Mouse (Mus musculus): ENCODE results near the gene Timp4. TPM values are rescaled to one million over a fixed set of nuclear protein-coding genes. Genes with fewer than 3 reads are reported as not detected.

Timp4 gene
- 0.23 and 0.33 TPM in 2 replicates for polyA plus RNA-seq (2016; fragmentation: Nextera tagmentation; extraction: Ambion mirVana)

DNA sequence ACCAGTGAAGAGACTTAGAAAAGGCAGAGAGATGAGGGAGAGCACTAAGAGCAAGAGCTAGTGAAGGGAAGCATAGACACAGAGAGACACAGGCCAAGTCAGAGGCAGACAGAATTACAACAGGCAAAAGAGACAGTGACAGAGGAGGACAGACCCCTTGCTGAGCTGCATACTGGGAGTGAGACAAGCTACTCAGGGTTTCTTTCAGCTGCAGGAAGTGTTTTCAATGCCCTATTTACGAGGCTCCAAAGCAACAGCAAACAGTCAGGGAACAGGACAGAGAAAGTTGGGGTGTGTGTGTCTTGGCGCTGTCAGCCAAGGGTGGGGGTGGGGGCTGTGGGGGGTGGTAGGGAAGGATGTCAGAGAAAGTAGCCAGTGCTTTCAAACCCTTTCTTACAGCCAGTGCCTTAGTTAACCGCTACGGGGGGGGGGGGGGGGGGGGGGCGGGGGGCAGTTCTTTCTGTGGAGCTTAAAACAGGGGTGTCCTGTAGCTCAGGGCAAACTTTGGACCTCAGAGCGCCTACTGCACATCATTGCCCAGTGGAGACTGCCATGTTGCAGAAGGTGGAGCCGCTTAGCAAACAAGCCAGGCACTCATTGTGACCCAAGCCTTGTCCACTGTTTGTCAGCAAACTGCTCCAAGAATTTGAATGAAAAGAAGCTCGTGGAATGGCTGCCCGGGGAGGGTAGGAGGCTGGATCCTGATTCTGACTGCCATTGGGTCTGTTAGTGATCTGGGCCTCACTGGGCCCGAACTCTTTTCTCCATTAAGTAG lies at the start of gene Timp4:
TSS of gene Timp4 (minus strand) at position 107 of the 775 bp plus-strand sequence.
- Histone ChIP-seq H3K9me3 (no peaks in the 10 kb centered on the region), H3K27ac (0 out of 2 replicates have a peak within 1 kb of the TSS, but pooled peaks have one; percentile 7), H3K27me3 (no peaks in the 10 kb centered on the region), H3K9ac (replicated peaks) (0 out of 2 replicates have a peak within 1 kb of the TSS, but pooled peaks have one; percentile 31), H3K4me3 (replicated peaks) (peak within 1 kb of the TSS; percentile 29), H3K4me2 (peak within 1 kb of the TSS; percentile 62), H3K4me1 (replicated peaks) (peaks cover 17% of the 10 kb centered on the region), H3K36me3 (no peaks in the 10 kb centered on the region)
- ATAC-seq (ENCODE audit: insufficient number of reproducible peaks, insufficient read depth, low FRiP score, low TSS enrichment, low read depth), result no peak
- WGBS, result 34% methylated on average over 9 of the region's 10 CpGs

DNA sequence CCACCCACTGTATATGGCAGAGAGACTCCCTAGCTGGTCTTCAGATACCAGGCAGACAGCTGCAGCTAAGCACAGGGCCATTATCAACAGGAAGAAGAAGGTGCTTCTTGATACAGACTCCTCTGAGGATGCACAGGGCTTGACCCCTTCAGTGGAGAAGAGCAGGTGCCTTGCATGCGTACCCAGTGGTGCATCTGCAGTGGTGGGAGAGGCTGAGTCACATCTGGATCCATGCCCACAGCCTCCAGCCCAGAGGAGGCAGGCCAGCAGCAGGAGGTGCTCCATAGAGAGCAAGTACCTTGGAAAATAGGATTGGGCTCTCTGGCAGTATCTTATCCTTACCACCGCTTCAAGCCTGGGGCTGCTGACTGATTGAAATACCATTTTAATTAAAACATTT lies 41.9 kb upstream of the Timp4 start:
- no peak for ATAC-seq (ENCODE audit: insufficient number of reproducible peaks, insufficient read depth, low FRiP score, low TSS enrichment, low read depth)
- H3K4me1 ChIP-seq (replicated peaks), result no peaks in the 10 kb centered on the region
- no peaks in the 10 kb centered on the region for H3K9me3 ChIP-seq
- no peaks in the 10 kb centered on the region for H3K27me3 ChIP-seq
- no peak overlapping the region for H3K4me2 ChIP-seq
- H3K36me3 ChIP-seq, result no peaks in the 10 kb centered on the region
- WGBS, result 86% methylated on average over 2 of the region's 2 CpGs
- no peak overlapping the region for H3K27ac ChIP-seq
- no peak overlapping the region for H3K4me3 ChIP-seq (replicated peaks)
- H3K9ac ChIP-seq (replicated peaks), result no peak overlapping the region

DNA sequence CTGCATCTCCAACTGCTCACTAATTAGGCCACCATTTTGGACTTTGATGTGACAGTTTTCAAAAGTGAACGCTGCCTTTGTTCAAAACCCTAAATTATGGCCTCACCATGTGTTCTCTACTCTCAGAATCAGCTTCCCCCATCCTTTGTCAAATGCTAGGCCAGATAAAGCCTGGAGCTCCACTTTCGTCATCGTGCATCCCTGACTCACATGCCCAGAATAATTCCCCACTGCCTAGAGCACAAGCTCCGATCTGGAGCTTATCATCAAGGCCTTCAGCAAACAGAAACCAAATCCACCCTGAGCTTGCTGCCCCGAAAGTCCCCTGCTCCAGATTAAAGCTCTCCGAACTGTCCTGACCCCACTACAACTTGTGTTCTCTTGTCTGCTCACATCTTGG lies 40.6 kb upstream of the Timp4 start:
- Histone ChIP-seq H3K9me3 (no peaks in the 10 kb centered on the region), H3K27ac (no peak overlapping the region), H3K36me3 (no peaks in the 10 kb centered on the region), H3K4me1 (replicated peaks) (no peaks in the 10 kb centered on the region), H3K27me3 (no peaks in the 10 kb centered on the region), H3K4me2 (no peak overlapping the region), H3K4me3 (replicated peaks) (no peak overlapping the region), H3K9ac (replicated peaks) (no peak overlapping the region)
- ATAC-seq (ENCODE audit: insufficient number of reproducible peaks, insufficient read depth, low FRiP score, low TSS enrichment, low read depth), result no peak
- WGBS, result 75% methylated on average over 6 of the region's 6 CpGs

DNA sequence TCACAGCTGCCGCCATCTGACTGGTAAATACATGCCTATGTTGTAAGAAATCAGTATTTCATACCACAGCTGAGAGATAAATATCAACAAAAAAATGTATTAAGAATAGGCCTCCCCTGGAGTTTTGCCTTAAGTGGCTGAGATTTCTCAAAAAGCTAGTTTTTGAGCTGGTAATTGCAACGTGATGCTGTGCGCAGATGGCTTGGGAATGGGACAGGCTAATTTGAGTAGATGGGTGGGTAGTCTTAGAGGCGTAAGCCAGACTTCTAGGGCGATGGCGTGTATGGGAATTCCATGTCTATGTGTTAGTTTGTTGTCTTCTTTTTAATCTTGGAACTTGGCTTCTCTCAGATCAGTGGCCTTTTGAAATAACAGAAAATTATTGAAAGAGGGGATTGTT lies 39.8 kb upstream of the Timp4 start:
- no peaks in the 10 kb centered on the region for H3K4me1 ChIP-seq (replicated peaks)
- no peak overlapping the region for H3K4me2 ChIP-seq
- H3K4me3 ChIP-seq (replicated peaks), result no peak overlapping the region
- H3K36me3 ChIP-seq, result no peaks in the 10 kb centered on the region
- no peak overlapping the region for H3K27ac ChIP-seq
- WGBS, result 94% methylated on average over 6 of the region's 6 CpGs
- no peak for ATAC-seq (ENCODE audit: insufficient number of reproducible peaks, insufficient read depth, low FRiP score, low TSS enrichment, low read depth)
- no peaks in the 10 kb centered on the region for H3K27me3 ChIP-seq
- no peaks in the 10 kb centered on the region for H3K9me3 ChIP-seq
- H3K9ac ChIP-seq (replicated peaks), result no peak overlapping the region

DNA sequence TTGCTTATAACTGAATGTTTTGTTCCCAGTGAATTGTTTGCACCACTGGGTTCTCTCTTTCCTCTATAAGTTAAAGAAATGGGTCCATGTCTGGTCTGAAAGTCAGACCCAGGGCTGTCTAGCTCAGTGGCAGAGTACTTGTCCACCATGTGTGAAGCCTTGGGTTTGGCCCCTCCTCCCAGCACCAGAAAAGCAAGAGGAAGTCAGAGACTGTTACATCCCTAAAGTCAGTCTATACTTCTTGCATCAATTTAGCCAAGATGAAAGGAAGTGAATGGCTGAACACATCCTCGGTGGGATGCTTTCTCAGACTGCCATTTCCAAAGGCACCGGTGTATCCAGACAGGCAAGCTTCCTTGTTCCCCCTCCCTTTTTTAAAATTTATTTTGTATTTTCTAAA lies 39.1 kb upstream of the Timp4 start:
- Histone ChIP-seq H3K4me3 (replicated peaks) (no peak overlapping the region), H3K4me1 (replicated peaks) (no peaks in the 10 kb centered on the region), H3K27me3 (no peaks in the 10 kb centered on the region), H3K36me3 (no peaks in the 10 kb centered on the region), H3K27ac (no peak overlapping the region), H3K9ac (replicated peaks) (no peak overlapping the region), H3K9me3 (no peaks in the 10 kb centered on the region), H3K4me2 (no peak overlapping the region)
- WGBS, result 79% methylated on average over 2 of the region's 2 CpGs
- ATAC-seq (ENCODE audit: insufficient number of reproducible peaks, insufficient read depth, low FRiP score, low TSS enrichment, low read depth), result no peak

DNA sequence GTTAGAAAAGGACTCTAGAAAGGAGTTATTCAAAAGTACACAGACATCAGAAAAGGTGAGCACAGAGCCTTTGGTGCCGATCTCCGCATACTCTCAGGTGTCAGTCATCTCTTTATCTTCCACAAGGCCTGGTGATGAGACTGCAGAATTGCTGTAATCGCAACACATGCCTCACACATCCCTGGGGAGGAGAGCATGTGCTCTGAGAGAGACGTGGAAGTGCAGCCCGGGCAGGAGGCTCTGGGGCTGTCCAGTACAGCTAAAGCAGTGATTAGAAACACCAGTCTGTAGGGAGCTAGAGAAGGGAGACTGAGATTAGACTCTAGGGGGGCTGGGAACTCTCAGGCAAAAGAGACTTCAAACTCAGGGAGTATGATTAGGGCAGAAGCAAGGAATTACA lies 38.6 kb upstream of the Timp4 start:
- no peak for ATAC-seq (ENCODE audit: insufficient number of reproducible peaks, insufficient read depth, low FRiP score, low TSS enrichment, low read depth)
- WGBS, result 58% methylated on average over 5 of the region's 5 CpGs

DNA sequence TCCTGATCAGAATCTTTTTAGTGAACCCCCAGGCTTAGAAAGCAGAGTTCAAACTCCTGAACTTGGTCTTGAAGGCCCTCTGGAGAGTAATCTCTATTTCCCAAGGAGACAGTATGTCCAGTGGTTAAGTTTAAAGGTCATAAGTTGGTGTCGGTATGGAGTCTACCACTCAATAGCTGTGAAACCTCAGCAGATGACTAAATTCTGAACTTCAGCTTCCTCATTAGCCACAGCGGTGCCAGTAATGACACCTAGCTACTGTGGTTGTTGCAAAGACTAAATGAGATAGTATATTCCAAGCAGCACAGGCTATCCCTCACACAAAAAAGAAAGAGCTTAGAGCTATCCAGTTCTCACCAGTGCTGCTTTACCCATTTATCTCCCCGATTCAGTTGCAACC lies 36.2 kb upstream of the Timp4 start:
- Histone ChIP-seq H3K9me3 (no peaks in the 10 kb centered on the region), H3K36me3 (no peaks in the 10 kb centered on the region), H3K4me3 (replicated peaks) (no peak overlapping the region), H3K27ac (no peak overlapping the region), H3K27me3 (no peaks in the 10 kb centered on the region), H3K9ac (replicated peaks) (no peak overlapping the region), H3K4me1 (replicated peaks) (no peaks in the 10 kb centered on the region), H3K4me2 (no peak overlapping the region)
- no peak for ATAC-seq (ENCODE audit: insufficient number of reproducible peaks, insufficient read depth, low FRiP score, low TSS enrichment, low read depth)
- 86% methylated on average over 3 of the region's 3 CpGs for WGBS

More for the DNA sequence above, 38.6 kb upstream of the Timp4 start:
- H3K9me3 ChIP-seq, result no peaks in the 10 kb centered on the region
- H3K36me3 ChIP-seq, result no peaks in the 10 kb centered on the region
- H3K9ac ChIP-seq (replicated peaks), result no peak overlapping the region
- no peaks in the 10 kb centered on the region for H3K27me3 ChIP-seq
- H3K4me1 ChIP-seq (replicated peaks), result no peaks in the 10 kb centered on the region
- H3K27ac ChIP-seq, result no peak overlapping the region
- H3K4me2 ChIP-seq, result no peak overlapping the region
- H3K4me3 ChIP-seq (replicated peaks), result no peak overlapping the region

DNA sequence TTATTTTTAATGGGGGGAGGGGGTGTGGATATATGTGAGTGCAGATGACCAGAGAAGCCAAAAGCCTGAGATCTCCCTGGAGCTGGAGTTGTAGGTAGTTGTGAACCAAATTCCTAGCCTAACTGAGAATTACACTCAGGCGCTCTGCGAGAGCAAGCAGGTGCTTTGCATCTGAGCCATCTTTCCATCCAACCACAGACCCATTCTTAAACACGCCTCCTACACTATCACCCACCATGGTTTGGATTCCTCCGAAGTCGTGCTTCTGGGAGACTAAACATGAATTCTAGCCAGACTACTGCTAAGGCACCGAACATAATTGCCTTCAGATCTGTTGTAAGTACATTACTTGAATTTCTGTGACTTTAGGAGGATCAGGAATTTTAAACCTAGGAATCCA lies 34.4 kb upstream of the Timp4 start:
- 73% methylated on average over 6 of the region's 6 CpGs for WGBS
- no peaks in the 10 kb centered on the region for H3K27me3 ChIP-seq
- no peak for ATAC-seq (ENCODE audit: insufficient number of reproducible peaks, insufficient read depth, low FRiP score, low TSS enrichment, low read depth)
- H3K9ac ChIP-seq (replicated peaks), result no peak overlapping the region
- no peaks in the 10 kb centered on the region for H3K9me3 ChIP-seq
- no peaks in the 10 kb centered on the region for H3K4me1 ChIP-seq (replicated peaks)
- H3K4me2 ChIP-seq, result no peak overlapping the region
- no peaks in the 10 kb centered on the region for H3K36me3 ChIP-seq
- H3K4me3 ChIP-seq (replicated peaks), result no peak overlapping the region
- no peak overlapping the region for H3K27ac ChIP-seq

DNA sequence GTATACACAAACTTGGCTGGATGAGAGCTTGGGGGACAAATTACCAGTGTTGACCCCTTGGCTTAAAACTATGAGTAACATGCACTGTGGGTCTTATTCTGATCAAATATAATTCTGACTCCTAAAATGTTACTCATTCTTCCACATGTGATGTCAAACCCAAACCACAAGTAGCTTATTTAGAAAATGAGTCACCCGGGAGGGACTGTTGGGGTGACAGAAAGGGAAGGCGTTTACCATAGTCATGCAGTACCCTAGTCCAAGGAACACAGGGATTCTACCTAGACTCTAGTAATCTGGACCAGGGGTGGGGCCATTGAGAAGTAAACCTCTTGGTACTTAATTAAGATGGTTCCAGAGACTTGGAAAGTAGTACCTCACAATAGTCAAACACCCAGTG lies 32.1 kb upstream of the Timp4 start:
- WGBS, result 89% methylated on average over 2 of the region's 2 CpGs
- H3K27me3 ChIP-seq, result no peaks in the 10 kb centered on the region
- H3K4me1 ChIP-seq (replicated peaks), result no peaks in the 10 kb centered on the region
- H3K36me3 ChIP-seq, result no peaks in the 10 kb centered on the region
- H3K9ac ChIP-seq (replicated peaks), result no peak overlapping the region
- no peak overlapping the region for H3K27ac ChIP-seq
- no peak overlapping the region for H3K4me3 ChIP-seq (replicated peaks)
- H3K9me3 ChIP-seq, result no peaks in the 10 kb centered on the region
- no peak overlapping the region for H3K4me2 ChIP-seq
- no peak for ATAC-seq (ENCODE audit: insufficient number of reproducible peaks, insufficient read depth, low FRiP score, low TSS enrichment, low read depth)

DNA sequence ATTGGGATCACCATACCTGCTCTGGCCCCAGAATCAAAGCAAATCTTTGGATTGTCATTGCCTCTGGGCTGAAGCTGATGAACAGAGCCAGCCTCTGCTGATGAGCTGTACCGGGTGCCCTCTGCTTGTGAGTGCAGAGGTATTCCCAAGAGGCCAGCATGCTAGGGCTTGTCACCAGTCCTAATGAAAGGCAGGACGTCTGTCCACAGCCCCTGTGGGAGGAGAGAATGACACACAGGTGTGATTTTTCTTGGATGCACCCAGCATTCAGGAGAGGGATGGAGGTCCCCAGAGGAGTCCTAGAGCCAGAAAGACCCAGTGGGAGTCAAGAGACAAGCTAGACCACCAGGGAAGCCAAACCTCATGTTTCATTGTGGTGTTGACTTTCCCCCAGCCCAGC lies 27.6 kb upstream of the Timp4 start:
- H3K4me3 ChIP-seq (replicated peaks), result no peak overlapping the region
- H3K27me3 ChIP-seq, result no peaks in the 10 kb centered on the region
- no peaks in the 10 kb centered on the region for H3K9me3 ChIP-seq
- no peak overlapping the region for H3K9ac ChIP-seq (replicated peaks)
- no peak for ATAC-seq (ENCODE audit: insufficient number of reproducible peaks, insufficient read depth, low FRiP score, low TSS enrichment, low read depth)
- WGBS, result 51% methylated on average over 2 of the region's 2 CpGs
- no peaks in the 10 kb centered on the region for H3K4me1 ChIP-seq (replicated peaks)
- no peak overlapping the region for H3K27ac ChIP-seq
- H3K36me3 ChIP-seq, result no peaks in the 10 kb centered on the region
- no peak overlapping the region for H3K4me2 ChIP-seq

DNA sequence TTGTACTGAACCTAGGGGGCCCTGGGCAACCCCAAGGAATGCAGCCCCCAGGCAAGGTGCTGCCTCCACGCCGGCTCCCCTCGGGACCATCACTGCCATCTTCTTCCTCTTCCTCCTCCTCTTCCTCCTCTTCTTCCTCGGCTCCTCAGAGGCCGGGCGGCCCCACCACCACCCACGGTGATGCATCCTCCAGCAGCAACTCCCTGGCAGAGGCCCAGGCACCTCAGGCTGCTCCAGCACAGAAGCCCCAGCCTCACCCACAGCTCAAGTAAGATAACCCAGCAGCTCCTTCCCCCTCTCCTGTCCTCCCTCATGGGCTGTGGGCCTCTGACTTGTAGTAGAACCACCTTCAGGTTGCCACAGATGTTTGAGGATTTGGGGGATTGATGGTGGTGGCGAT lies 26.1 kb upstream of the Timp4 start:
- ATAC-seq (ENCODE audit: insufficient number of reproducible peaks, insufficient read depth, low FRiP score, low TSS enrichment, low read depth), result no peak
- Histone ChIP-seq H3K4me2 (no peak overlapping the region), H3K36me3 (no peaks in the 10 kb centered on the region), H3K9me3 (no peaks in the 10 kb centered on the region), H3K27me3 (no peaks in the 10 kb centered on the region), H3K4me1 (replicated peaks) (no peaks in the 10 kb centered on the region), H3K9ac (replicated peaks) (no peak overlapping the region), H3K4me3 (replicated peaks) (no peak overlapping the region), H3K27ac (no peak overlapping the region)
- WGBS, result 83% methylated on average over 8 of the region's 8 CpGs

Data from limb, embryonic 12.5 days (tissue).